Mouse (Mus musculus): Measurements from ENCODE around the gene Olfr114.

GRCm38 (mm10) chr17:37558913-37559615 is 33.5 kb downstream of the Olfr114 start:
- TF ChIP-seq CTCF (IDR thresholded peaks at IDR 0.05; ENCODE audit: low read depth) (no peak), EP300 (IDR thresholded peaks at IDR 0.05; ENCODE audit: low read depth) (no peak)

Measured in liver, postnatal 0 days (tissue).